Mouse (Mus musculus) cortical plate, adult 2 months (tissue): ENCODE data around the gene Sez6. TPM values are rescaled to one million over a fixed set of nuclear protein-coding genes. Genes with fewer than 3 reads are reported as not detected.

Source experiments
- H3K27ac ChIP-seq: fragments of 200-500 bp; 2 replicates; pipeline ENCODE4 v1.5.1; 2012; ENCODE audit warnings: low read length, control low read depth, inconsistent platforms; ENCODE audit not compliant: insufficient read depth
- H3K4me1 ChIP-seq: fragments of 200-500 bp; 2 replicates; pipeline ENCODE4 v1.6.1; 2011; ENCODE audit warnings: low read length; ENCODE audit not compliant: control insufficient read depth, insufficient read depth
- H3K4me3 ChIP-seq: fragments of 200-500 bp; 2 replicates; pipeline ENCODE4 v1.5.1; 2011; ENCODE audit warnings: mild to moderate bottlenecking, low read length, control low read depth; ENCODE audit not compliant: insufficient read depth
- CTCF ChIP-seq: fragments of 200-500 bp; IDR thresholded peaks from 2 replicates; pipeline ENCODE4 v1.5.1; 2011; ENCODE audit warnings: mild to moderate bottlenecking, control low read depth, low read length; ENCODE audit not compliant: insufficient read depth; ENCODE audit errors: extremely low read depth
- POLR2A ChIP-seq: fragments of 200-500 bp; IDR thresholded peaks from 2 replicates; pipeline ENCODE4 v1.6.1; 2011; ENCODE audit warnings: mild to moderate bottlenecking, low read length, control low read depth; ENCODE audit not compliant: insufficient read depth; ENCODE audit errors: extremely low read depth
- polyA plus RNA-seq: library from polyadenylated mRNA; depleted of rRNA; stranded (reverse); fragments of >200 nt; gene quantifications from 2 replicates; pipeline ENCODE4 v1.2.3, GENCODE M21; 2012; rRNA removed

The Sez6 gene
- polyA plus RNA-seq, 1 experiment: 109 TPM

GRCm38 (mm10) chr11:77983937-77984835 is 53.6 kb downstream of the Sez6 start:
- no peaks in the 10 kb centered on the region for H3K4me1 ChIP-seq
- peak overlapping the region; percentile 95 for H3K27ac ChIP-seq
- TF ChIP-seq POLR2A: peak; percentile 31; the same call in 1 of the 2 replicates
- TF ChIP-seq CTCF: no peak
- H3K4me3 ChIP-seq: peak overlapping the region; percentile 80

DNA sequence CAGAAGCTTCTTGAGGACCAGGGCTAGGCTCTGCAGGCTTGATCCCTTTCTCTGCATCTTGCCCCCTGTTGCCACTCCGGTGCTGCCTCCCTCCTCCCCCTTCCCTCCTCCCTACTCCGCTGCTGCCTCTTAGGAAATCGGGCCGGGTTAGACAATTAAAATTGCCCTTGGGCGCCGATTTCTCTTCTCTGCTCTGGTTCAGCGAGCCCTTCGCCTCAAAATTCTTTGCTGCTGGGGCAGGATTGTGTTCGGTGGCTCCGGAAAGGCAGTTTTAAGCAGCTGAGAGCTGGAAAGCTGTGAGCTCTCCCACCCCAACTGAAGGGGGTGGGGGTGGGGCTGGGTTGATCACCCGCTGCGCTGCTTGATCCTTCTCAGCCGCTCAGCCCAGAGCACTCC is 54.2 kb downstream of the Sez6 start:
- peak; percentile 22; the same call in 1 of the 2 replicates for TF ChIP-seq POLR2A
- TF ChIP-seq CTCF: no peak
- H3K4me3 ChIP-seq: peak overlapping the region; percentile 80
- no peaks in the 10 kb centered on the region for H3K4me1 ChIP-seq
- peak overlapping the region; percentile 95 for H3K27ac ChIP-seq

DNA sequence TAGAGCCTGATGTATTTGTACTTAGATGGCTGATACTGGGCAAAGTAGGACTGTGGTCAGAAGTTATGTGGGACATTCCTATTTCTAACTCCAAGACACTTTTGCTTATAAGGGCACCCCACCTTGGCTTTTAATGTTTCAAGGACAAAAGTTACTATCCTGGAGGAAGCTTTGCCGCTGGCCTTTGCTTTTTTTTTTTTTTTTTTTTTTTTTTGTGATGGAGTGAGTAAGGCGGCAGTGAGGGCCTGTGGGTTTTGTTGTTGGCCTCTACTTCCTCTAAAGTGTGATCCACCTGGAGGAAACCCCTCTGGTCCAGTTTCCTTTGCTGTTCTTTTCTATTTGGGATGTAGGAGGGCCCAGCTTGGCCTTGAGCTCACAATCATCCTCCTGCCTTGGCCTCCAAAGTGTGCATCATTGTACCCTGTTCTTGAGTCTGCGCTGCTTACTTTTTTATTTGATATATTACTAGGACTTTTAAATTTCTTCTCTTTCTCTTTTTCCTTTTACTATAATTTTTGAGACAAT is 55.0 kb downstream of the Sez6 start:
- Histone ChIP-seq H3K27ac (no peak overlapping the region), H3K4me3 (peak overlapping the region; percentile 80; the same call in 1 of the 2 replicates), H3K4me1 (0 out of 2 replicates have a peak, but pooled peaks cover 2% of the 10 kb centered on the region)
- TF ChIP-seq POLR2A (no peak), CTCF (no peak)

DNA sequence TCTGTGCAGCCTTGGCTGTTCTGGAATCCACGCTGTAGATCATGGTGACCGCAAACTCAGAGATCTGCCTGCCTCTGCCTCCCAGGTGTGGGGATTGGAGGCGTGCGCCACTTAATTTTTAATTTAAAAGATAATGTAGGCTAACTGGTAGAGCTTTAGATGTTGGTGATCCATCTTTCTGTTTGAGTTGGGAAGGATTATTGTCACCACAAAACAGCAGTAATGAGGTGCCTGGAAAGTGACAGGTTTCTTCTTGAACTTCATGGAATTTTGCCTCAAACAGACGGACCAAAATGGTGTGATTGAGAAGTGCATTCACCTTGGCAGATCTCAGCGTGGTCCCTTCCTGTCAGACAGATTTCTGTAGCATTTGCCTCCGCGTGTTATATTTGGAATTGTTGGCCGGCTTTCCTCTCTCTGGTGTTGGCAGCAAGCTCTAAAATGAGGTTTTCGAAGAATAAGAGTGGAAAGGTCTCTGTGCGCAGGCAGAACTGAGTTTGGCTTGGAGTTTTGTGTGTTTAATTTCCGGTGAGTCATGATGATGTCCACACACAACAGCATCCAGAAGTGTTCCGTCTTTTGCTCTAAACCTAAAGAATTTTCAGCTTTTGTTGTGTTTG is 58.6 kb downstream of the Sez6 start:
- TF ChIP-seq CTCF (no peak), POLR2A (no peak)
- no peak overlapping the region for H3K4me3 ChIP-seq
- H3K4me1 ChIP-seq: peaks cover 2% of the 10 kb centered on the region; the same call in 1 of the 2 replicates
- no peak overlapping the region for H3K27ac ChIP-seq

GRCm38 (mm10) chr11:77995556-77995955 is 65.0 kb downstream of the Sez6 start:
- Histone ChIP-seq H3K27ac (no peak overlapping the region), H3K4me1 (no peaks in the 10 kb centered on the region; the same call in 1 of the 2 replicates), H3K4me3 (no peak overlapping the region)
- TF ChIP-seq CTCF (no peak), POLR2A (no peak)

GRCm38 (mm10) chr11:78006446-78006845 is 75.8 kb downstream of the Sez6 start:
- TF ChIP-seq CTCF (no peak), POLR2A (no peak)
- no peak overlapping the region for H3K27ac ChIP-seq
- no peak overlapping the region for H3K4me3 ChIP-seq
- H3K4me1 ChIP-seq: no peaks in the 10 kb centered on the region; the same call in 1 of the 2 replicates

DNA sequence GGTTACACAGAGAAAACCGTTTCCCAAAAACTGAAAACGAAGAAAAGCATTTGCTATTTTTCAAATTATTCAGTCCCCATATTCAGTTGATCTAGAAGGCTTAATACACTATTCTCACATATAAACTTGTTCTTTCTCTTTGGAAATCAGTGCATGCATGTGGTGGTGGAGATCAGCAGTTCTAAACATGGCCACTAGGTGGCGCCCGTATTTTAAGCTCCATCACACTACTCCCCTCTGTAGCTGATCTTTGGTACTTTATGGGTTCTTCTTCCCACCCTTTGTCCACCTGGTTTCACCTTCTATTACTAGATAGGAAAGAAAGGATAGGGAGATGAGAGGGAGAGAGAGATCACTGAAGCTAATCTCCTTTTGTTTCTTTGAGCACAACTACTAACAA is 89.1 kb downstream of the Sez6 start:
- TF ChIP-seq POLR2A: no peak
- TF ChIP-seq CTCF: peak; percentile 85
- Histone ChIP-seq H3K4me1 (no peaks in the 10 kb centered on the region), H3K4me3 (no peak overlapping the region), H3K27ac (no peak overlapping the region)

GRCm38 (mm10) chr11:78023607-78024006 is 93.0 kb downstream of the Sez6 start:
- H3K27ac ChIP-seq: no peak overlapping the region

More at GRCm38 (mm10) chr11:78023607-78024006, 93.0 kb downstream of the Sez6 start:
- Histone ChIP-seq H3K4me3 (no peak overlapping the region), H3K4me1 (no peaks in the 10 kb centered on the region)
- TF ChIP-seq CTCF: peak; percentile 16; the same call in 1 of the 2 replicates
- TF ChIP-seq POLR2A: no peak

Other genes starting within 250 kb of the Sez6 start
- 15.4 and 17.2 TPM in 2 replicates for gene Nufip2, start 244.6 kb upstream of the Sez6 start, polyA plus RNA-seq
- gene Cryba1, start 205.5 kb upstream of the Sez6 start, polyA plus RNA-seq: not detected in 2 replicates
- 72.7 and 73.3 TPM in 2 replicates for gene Myo18a, start 167.6 kb upstream of the Sez6 start, polyA plus RNA-seq
- not detected in 2 replicates for gene Gm10277, start 143.1 kb upstream of the Sez6 start, polyA plus RNA-seq
- 3.2 and 3.8 TPM in 2 replicates for gene Pipox, start 36.7 kb upstream of the Sez6 start, polyA plus RNA-seq
- 37.7 and 43.2 TPM in 2 replicates for gene Phf12, start 52.0 kb downstream of the Sez6 start, polyA plus RNA-seq
- 5.7 and 7.1 TPM in 2 replicates for gene Dhrs13, start 101.5 kb downstream of the Sez6 start, polyA plus RNA-seq
- 163 and 170 TPM in 2 replicates for gene Flot2, start 107.1 kb downstream of the Sez6 start, polyA plus RNA-seq
- 26.0 and 26.1 TPM in 2 replicates for gene Eral1, start 149.6 kb downstream of the Sez6 start, polyA plus RNA-seq
- gene Fam222b, start 163.9 kb downstream of the Sez6 start, polyA plus RNA-seq: 19.1 and 19.5 TPM in 2 replicates
- 17.1 and 19.6 TPM in 2 replicates for gene Traf4, start 234.8 kb downstream of the Sez6 start, polyA plus RNA-seq
- gene Nek8, start 245.9 kb downstream of the Sez6 start, polyA plus RNA-seq: 5.4 and 6.2 TPM in 2 replicates
- gene Tlcd1, start 245.9 kb downstream of the Sez6 start, polyA plus RNA-seq: 83.0 and 84.4 TPM in 2 replicates